Mouse (Mus musculus): ENCODE data around the gene Ttc39d.
A peak's percentile ranks its signal among the peaks of the same experiment; 100 is the strongest.
"Not testable (repeated sequence)": the region's sequence is repeated elsewhere in the genome, so short reads cannot be mapped to it uniquely, and the experiment has no call there.

Ttc39d gene

GRCm38 (mm10) chr17:80206671-80207581, at the start of gene Ttc39d, which contains the start of gene Srsf7:
Ttc39d (plus strand) TSS chr17:80207460.
Srsf7 (minus strand) TSS chr17:80207307.
- DNase-seq: peak; percentile 97 to 98

- no peak for DNase-seq
Measured at GRCm38 (mm10) chr17:80157489-80157888, 49.8 kb upstream of the Ttc39d start.

- peak; percentile 57 to 68 for DNase-seq
Measured at GRCm38 (mm10) chr17:80160454-80160853, 46.8 kb upstream of the Ttc39d start.

GRCm38 (mm10) chr17:80163991-80164390, 43.3 kb upstream of the Ttc39d start:
- DNase-seq: peak; percentile 70 to 77

GRCm38 (mm10) chr17:80165741-80166140, 41.5 kb upstream of the Ttc39d start:
- no peak for DNase-seq

- no peak for DNase-seq
Measured at GRCm38 (mm10) chr17:80166346-80166745, 40.9 kb upstream of the Ttc39d start.

GRCm38 (mm10) chr17:80167436-80167835, 39.8 kb upstream of the Ttc39d start:
- no peak for DNase-seq

- peak; percentile 22 to 30 for DNase-seq
Measured at GRCm38 (mm10) chr17:80167851-80168251, 39.4 kb upstream of the Ttc39d start.

- no peak for DNase-seq
Measured at GRCm38 (mm10) chr17:80168425-80169182, 38.7 kb upstream of the Ttc39d start.

- DNase-seq: no peak
Measured at GRCm38 (mm10) chr17:80169792-80170191, 37.5 kb upstream of the Ttc39d start.

- no peak for DNase-seq
Measured at GRCm38 (mm10) chr17:80170951-80171350, 36.3 kb upstream of the Ttc39d start.

GRCm38 (mm10) chr17:80171948-80172347, 35.3 kb upstream of the Ttc39d start:
- DNase-seq: no peak

- DNase-seq: no peak
Measured at GRCm38 (mm10) chr17:80172761-80173160, 34.5 kb upstream of the Ttc39d start.

GRCm38 (mm10) chr17:80173708-80174107, 33.6 kb upstream of the Ttc39d start:
- no peak for DNase-seq

GRCm38 (mm10) chr17:80174146-80174545, 33.1 kb upstream of the Ttc39d start:
- no peak for DNase-seq

- no peak for DNase-seq
Measured at GRCm38 (mm10) chr17:80174699-80175385, 32.4 kb upstream of the Ttc39d start.

- DNase-seq: no peak
Measured at GRCm38 (mm10) chr17:80175386-80175739, 31.9 kb upstream of the Ttc39d start.

- no peak for DNase-seq
Measured at GRCm38 (mm10) chr17:80175966-80176365, 31.3 kb upstream of the Ttc39d start.

GRCm38 (mm10) chr17:80178846-80179245, 28.4 kb upstream of the Ttc39d start:
- not testable (repeated sequence) for DNase-seq

GRCm38 (mm10) chr17:80179959-80180358, 27.3 kb upstream of the Ttc39d start:
- peak; percentile 67 for DNase-seq

GRCm38 (mm10) chr17:80180468-80180867, 26.8 kb upstream of the Ttc39d start:
- DNase-seq: no peak

- no peak for DNase-seq
Measured at GRCm38 (mm10) chr17:80183615-80184014, 23.6 kb upstream of the Ttc39d start.

- no peak for DNase-seq
Measured at GRCm38 (mm10) chr17:80193075-80193474, 14.2 kb upstream of the Ttc39d start.
